Mouse (Mus musculus) ZHBTc4 (cell line): ENCODE results near the gene Tfap2c.
A peak's percentile ranks its signal among the peaks of the same experiment; 100 is the strongest.

Experiments used
- DNase-seq: peaks from one replicate; pipeline ENCODE4 v3.0.0-alpha.2; 2011; ENCODE audit warnings: low read depth, low spot score

Gene Tfap2c

GRCm38 (mm10) chr2:172551081-172551720 is 1.8 kb downstream of the Tfap2c start:
- DNase-seq = peak; percentile 48

GRCm38 (mm10) chr2:172551872-172552271 is 2.5 kb downstream of the Tfap2c start:
- DNase-seq = no peak

GRCm38 (mm10) chr2:172552666-172553065 is 3.3 kb downstream of the Tfap2c start:
- no peak for DNase-seq

- no peak for DNase-seq
Observed at GRCm38 (mm10) chr2:172554211-172554610, 4.8 kb downstream of the Tfap2c start.

GRCm38 (mm10) chr2:172558674-172559468 is 9.5 kb downstream of the Tfap2c start:
- DNase-seq = no peak

GRCm38 (mm10) chr2:172561016-172561415 is 11.6 kb downstream of the Tfap2c start:
- no peak for DNase-seq

- DNase-seq = peak; percentile 62
Observed at GRCm38 (mm10) chr2:172567835-172568234, 18.4 kb downstream of the Tfap2c start.

- DNase-seq = peak; percentile 90
Observed at GRCm38 (mm10) chr2:172568466-172568865, 19.1 kb downstream of the Tfap2c start.

- peak; percentile 97 for DNase-seq
Observed at GRCm38 (mm10) chr2:172577196-172577766, 27.9 kb downstream of the Tfap2c start.

- DNase-seq = no peak
Observed at GRCm38 (mm10) chr2:172579221-172579620, 29.8 kb downstream of the Tfap2c start.

- no peak for DNase-seq
Observed at GRCm38 (mm10) chr2:172580536-172581265, 31.3 kb downstream of the Tfap2c start.

- DNase-seq = no peak
Observed at GRCm38 (mm10) chr2:172583312-172583711, 33.9 kb downstream of the Tfap2c start.

GRCm38 (mm10) chr2:172585329-172585728 is 35.9 kb downstream of the Tfap2c start:
- no peak for DNase-seq

GRCm38 (mm10) chr2:172589048-172589447 is 39.7 kb downstream of the Tfap2c start:
- DNase-seq = peak; percentile 43

GRCm38 (mm10) chr2:172590839-172591238 is 41.4 kb downstream of the Tfap2c start:
- no peak for DNase-seq

GRCm38 (mm10) chr2:172594326-172594725 is 44.9 kb downstream of the Tfap2c start:
- DNase-seq = peak; percentile 91

GRCm38 (mm10) chr2:172597056-172597455 is 47.7 kb downstream of the Tfap2c start:
- no peak for DNase-seq

GRCm38 (mm10) chr2:172597881-172598280 is 48.5 kb downstream of the Tfap2c start:
- no peak for DNase-seq

- peak; percentile 56 for DNase-seq
Observed at GRCm38 (mm10) chr2:172604625-172605024, 55.2 kb downstream of the Tfap2c start.

GRCm38 (mm10) chr2:172605642-172606041 is 56.2 kb downstream of the Tfap2c start:
- DNase-seq = no peak

GRCm38 (mm10) chr2:172607710-172608109 is 58.3 kb downstream of the Tfap2c start:
- peak; percentile 94 for DNase-seq
